Mouse (Mus musculus) bone marrow, adult 2 months (tissue): Measurements from ENCODE around the gene Psap. TPM values are rescaled to one million over a fixed set of nuclear protein-coding genes. Genes with fewer than 3 reads are reported as not detected.

Experiments
- H3K27ac ChIP-seq: fragments of 200-500 bp; 2 replicates; pipeline ENCODE4 v1.5.1; 2012; ENCODE audit warnings: low read depth, mild to moderate bottlenecking, control low read depth, inconsistent platforms, low read length; ENCODE audit not compliant: control insufficient read depth, poor library complexity, insufficient read depth
- H3K4me1 ChIP-seq: fragments of 200-500 bp; 2 replicates; pipeline ENCODE4 v1.6.1; 2011; ENCODE audit warnings: low read length; ENCODE audit not compliant: control insufficient read depth, insufficient read depth
- H3K4me3 ChIP-seq: fragments of 200-500 bp; replicated peaks from 2 replicates; pipeline ENCODE3; 2011; ENCODE audit warnings: mild to moderate bottlenecking, low read depth, low read length, control low read depth; ENCODE audit not compliant: control insufficient read depth
- CTCF ChIP-seq: fragments of 200-500 bp; IDR thresholded peaks from 2 replicates; pipeline ENCODE4 v1.5.1; 2011; ENCODE audit warnings: low read length, control low read depth; ENCODE audit not compliant: control insufficient read depth, insufficient read depth
- POLR2A ChIP-seq: fragments of 200-500 bp; IDR thresholded peaks from 2 replicates; pipeline ENCODE4 v1.6.1; 2011; ENCODE audit warnings: low read depth, mild to moderate bottlenecking, control low read depth, low read length, borderline replicate concordance; ENCODE audit not compliant: control insufficient read depth
- WGBS: fragments of 180-500 bp; shearing (Covaris S2); methylation state at CpG from one replicate; pipeline ENCODE4 v1.1.7; 2018; 5-methylcytosine and 5-hydroxymethylcytosine counted together
- polyA plus RNA-seq: library from polyadenylated mRNA; stranded (reverse); fragments of >200 nt; gene quantifications from 2 replicates; pipeline ENCODE4 v1.2.4, GENCODE M21; 2011; ENCODE audit warnings: low replicate concordance; ENCODE audit not compliant: missing spikeins, insufficient read depth, insufficient read length

The Psap gene
- polyA plus RNA-seq, 1 experiment: 453 TPM

- Histone ChIP-seq H3K4me1 (peaks cover 7% of the 10 kb centered on the region), H3K27ac (no peak overlapping the region), H3K4me3 (no peak overlapping the region)
- WGBS: 86% methylated on average over 6 of the region's 6 CpGs
- TF ChIP-seq CTCF (no peak), POLR2A (no peak)
Measured at GRCm38 (mm10) chr10:60271015-60271414, 6.4 kb upstream of the Psap start.

GRCm38 (mm10) chr10:60272241-60272640, 5.2 kb upstream of the Psap start:
- Histone ChIP-seq H3K27ac (no peak overlapping the region), H3K4me3 (no peak overlapping the region), H3K4me1 (peaks cover 7% of the 10 kb centered on the region)
- WGBS: 29% methylated on average over 6 of the region's 6 CpGs
- TF ChIP-seq CTCF: no peak

GRCm38 (mm10) chr10:60273382-60273781, 4.0 kb upstream of the Psap start:
- Histone ChIP-seq H3K4me3 (no peak overlapping the region), H3K27ac (peak overlapping the region; percentile 69; the same call in 1 of the 2 replicates), H3K4me1 (peaks cover 5% of the 10 kb centered on the region)
- 13% methylated on average over 6 of the region's 6 CpGs for WGBS
- TF ChIP-seq CTCF (no peak), POLR2A (no peak)

- peak overlapping the region; percentile 92 for H3K4me3 ChIP-seq
- peak overlapping the region; percentile 93 for H3K27ac ChIP-seq
- WGBS: 4% methylated on average over 13 of the region's 13 CpGs
- peaks cover 16% of the 10 kb centered on the region for H3K4me1 ChIP-seq
- no peak for TF ChIP-seq POLR2A
- TF ChIP-seq CTCF: no peak
Measured at GRCm38 (mm10) chr10:60278006-60278399, 576 bp downstream of the Psap start.

GRCm38 (mm10) chr10:60278786-60279185, 1.4 kb downstream of the Psap start:
- WGBS: 70% methylated on average over 3 of the region's 3 CpGs
- Histone ChIP-seq H3K27ac (peak overlapping the region; percentile 65; the same call in 1 of the 2 replicates), H3K4me3 (peak overlapping the region; percentile 57), H3K4me1 (peaks cover 14% of the 10 kb centered on the region)
- no peak for TF ChIP-seq POLR2A

- TF ChIP-seq CTCF: no peak
- 0 out of 2 replicates have a peak, but pooled peaks have one; percentile 9 for TF ChIP-seq POLR2A
- Histone ChIP-seq H3K4me1 (peaks cover 14% of the 10 kb centered on the region), H3K27ac (peak overlapping the region; percentile 65), H3K4me3 (peak overlapping the region; percentile 61)
- WGBS: 61% methylated on average over 8 of the region's 8 CpGs
Measured at GRCm38 (mm10) chr10:60279290-60279940, 2.0 kb downstream of the Psap start.

GRCm38 (mm10) chr10:60279941-60280301, 2.5 kb downstream of the Psap start:
- WGBS: 79% methylated on average over 9 of the region's 9 CpGs
- H3K4me3 ChIP-seq: peak overlapping the region; percentile 61
- peak overlapping the region; percentile 45 for H3K27ac ChIP-seq
- TF ChIP-seq CTCF (0 out of 2 replicates have a peak, but pooled peaks have one; percentile 15), POLR2A (peak; percentile 15; the same call in 1 of the 2 replicates)
- H3K4me1 ChIP-seq: peaks cover 14% of the 10 kb centered on the region

- TF ChIP-seq CTCF (no peak), POLR2A (no peak)
- Histone ChIP-seq H3K4me1 (peaks cover 17% of the 10 kb centered on the region), H3K4me3 (peak overlapping the region; percentile 61), H3K27ac (peak overlapping the region; percentile 45; the same call in 1 of the 2 replicates)
- 86% methylated on average over 6 of the region's 6 CpGs for WGBS
Measured at GRCm38 (mm10) chr10:60280353-60280752, 2.9 kb downstream of the Psap start.

GRCm38 (mm10) chr10:60281571-60282050, 4.2 kb downstream of the Psap start:
- Histone ChIP-seq H3K4me1 (peaks cover 19% of the 10 kb centered on the region), H3K4me3 (peak overlapping the region; percentile 4), H3K27ac (no peak overlapping the region; the same call in 1 of the 2 replicates)
- 66% methylated on average over 9 of the region's 9 CpGs for WGBS
- TF ChIP-seq CTCF: no peak
- no peak for TF ChIP-seq POLR2A
